Comparison of ENCODE assay signal across 8 mouse cellular contexts in genomic region chr5:142959576-142960556, GRCm38 (mm10). TPM values are rescaled to one million over a fixed set of nuclear protein-coding genes. Genes with fewer than 3 reads are reported as not detected.
DNase-seq lines count a peak whose midpoint lies in the region; ATAC-seq lines count a peak whose summit lies in the region.

Fscn1 (plus strand) TSS chr5:142960343.

- H3K9ac ChIP-seq in forebrain, embryonic 12.5 days: peak within 1 kb of the TSS; percentile 100
- peak within 1 kb of the TSS; percentile 91 for H3K9ac ChIP-seq in heart, embryonic 14.5 days (ENCODE audit: low read length)
- peak within 1 kb of the TSS; percentile 68 for H3K9ac ChIP-seq in liver, embryonic 12.5 days
- H3K9ac ChIP-seq in neural tube, embryonic 12.5 days: peak within 1 kb of the TSS; percentile 98

- peak within 1 kb of the TSS; percentile 96 for H3K4me2 ChIP-seq in forebrain, embryonic 12.5 days
- peak within 1 kb of the TSS; percentile 95 for H3K4me2 ChIP-seq in heart, embryonic 14.5 days (ENCODE audit: low read length)
- H3K4me2 ChIP-seq in liver, embryonic 12.5 days: peak within 1 kb of the TSS; percentile 68
- peak within 1 kb of the TSS; percentile 98 for H3K4me2 ChIP-seq in neural tube, embryonic 12.5 days (replicated peaks)

- 7% methylated on average over 44 of the region's 44 CpGs for WGBS in forebrain, embryonic 12.5 days
- WGBS in heart, embryonic 14.5 days: 11% methylated on average over 44 of the region's 44 CpGs
- WGBS in liver, embryonic 12.5 days (ENCODE audit: insufficient replicate concordance): 9% methylated on average over 44 of the region's 44 CpGs
- 7% methylated on average over 44 of the region's 44 CpGs for WGBS in neural tube, embryonic 12.5 days

- H3K27me3 ChIP-seq in forebrain, embryonic 12.5 days: peaks cover 12% of the 10 kb centered on the region; the same call in 1 of the 2 replicates
- no peaks in the 10 kb centered on the region for H3K27me3 ChIP-seq in heart, embryonic 14.5 days (ENCODE audit: control insufficient read depth, insufficient read depth, low read length)
- H3K27me3 ChIP-seq in liver, embryonic 12.5 days (replicated peaks): peaks cover 91% of the 10 kb centered on the region
- H3K27me3 ChIP-seq in neural tube, embryonic 12.5 days (replicated peaks): no peaks in the 10 kb centered on the region

- H3K4me3 ChIP-seq in forebrain, embryonic 12.5 days (replicated peaks): peak within 1 kb of the TSS; percentile 100
- peak within 1 kb of the TSS; percentile 63 to 76 for H3K4me3 ChIP-seq in heart, embryonic 14.5 days (ENCODE audit: control insufficient read depth in 1 of 2, insufficient read depth in 1 of 2, low read depth in 1 of 2, low read length in 2 of 2)
- peak within 1 kb of the TSS; percentile 60 for H3K4me3 ChIP-seq in liver, embryonic 12.5 days
- H3K4me3 ChIP-seq in neural tube, embryonic 12.5 days: peak within 1 kb of the TSS; percentile 96

- H3K27ac ChIP-seq in forebrain, embryonic 12.5 days: peak within 1 kb of the TSS; percentile 97
- peak within 1 kb of the TSS; percentile 58 to 89 for H3K27ac ChIP-seq in heart, embryonic 14.5 days (replicated peaks in 1 of 2; ENCODE audit: control insufficient read depth in 1 of 2, insufficient read depth in 1 of 2, low read depth in 2 of 2, low read length in 2 of 2)
- H3K27ac ChIP-seq in liver, embryonic 12.5 days: peak within 1 kb of the TSS; percentile 62
- H3K27ac ChIP-seq in neural tube, embryonic 12.5 days: peak within 1 kb of the TSS; percentile 87

- peak; percentile 68 for ATAC-seq in CD4-positive, CD25-positive, alpha-beta regulatory T cell, adult 4 months
- peak; percentile 80 for ATAC-seq in forebrain, embryonic 12.5 days (ENCODE audit: low FRiP score)
- peak; percentile 62 for ATAC-seq in heart, embryonic 14.5 days (ENCODE audit: insufficient number of reproducible peaks, insufficient read depth, low FRiP score, low read depth)
- no peak for ATAC-seq in liver, embryonic 12.5 days
- peak; percentile 56 for ATAC-seq in neural tube, embryonic 12.5 days (ENCODE audit: low FRiP score, low read depth)

- peaks cover 28% of the 10 kb centered on the region for H3K4me1 ChIP-seq in forebrain, embryonic 12.5 days
- peaks cover 24 to 31% of the 10 kb centered on the region in 2 experiments for H3K4me1 ChIP-seq in heart, embryonic 14.5 days (ENCODE audit: control insufficient read depth in 2 of 2, insufficient read depth in 2 of 2, low read length in 2 of 2)
- H3K4me1 ChIP-seq in liver, embryonic 12.5 days: peaks cover 48% of the 10 kb centered on the region
- peaks cover 20% of the 10 kb centered on the region for H3K4me1 ChIP-seq in neural tube, embryonic 12.5 days

- H3K36me3 ChIP-seq in forebrain, embryonic 12.5 days (replicated peaks): no peaks in the 10 kb centered on the region
- no peaks in the 10 kb centered on the region for H3K36me3 ChIP-seq in heart, embryonic 14.5 days (ENCODE audit: control insufficient read depth, insufficient read depth, low read length)
- H3K36me3 ChIP-seq in liver, embryonic 12.5 days: no peaks in the 10 kb centered on the region
- H3K36me3 ChIP-seq in neural tube, embryonic 12.5 days: peaks cover 4% of the 10 kb centered on the region; the same call in 1 of the 2 replicates

- peak; percentile 83 for DNase-seq in brain, embryonic 18.5 days (ENCODE audit: low read depth, low spot score)
- DNase-seq in kidney, postnatal 10 days: peak; percentile 95
- DNase-seq in testis, postnatal 14 days (ENCODE audit: low spot score): peak; percentile 78

- no peaks in the 10 kb centered on the region for H3K9me3 ChIP-seq in forebrain, embryonic 12.5 days
- no peaks in the 10 kb centered on the region for H3K9me3 ChIP-seq in heart, embryonic 14.5 days (ENCODE audit: control insufficient read depth, low read length)
- H3K9me3 ChIP-seq in liver, embryonic 12.5 days (replicated peaks): no peaks in the 10 kb centered on the region
- no peaks in the 10 kb centered on the region for H3K9me3 ChIP-seq in neural tube, embryonic 12.5 days

RNA-seq across cellular contexts. Expression of gene Fscn1, which starts in this region (rescaled TPM):
- polyA plus RNA-seq in CD4-positive, CD25-positive, alpha-beta regulatory T cell, adult 4 months (2017; shearing (Covaris generic)): under 1 TPM; 0.36 to 0.58 TPM
- 665 and 748 TPM in 2 replicates for polyA plus RNA-seq in forebrain, embryonic 12.5 days (2016; fragmentation: Nextera tagmentation; extraction: Ambion mirVana)
- 120 and 124 TPM in 2 replicates for polyA plus RNA-seq in heart, embryonic 14.5 days (2014; fragmentation: Nextera tagmentation; extraction: Ambion mirVana)
- polyA plus RNA-seq in liver, embryonic 12.5 days (2016; fragmentation: Nextera tagmentation; extraction: Ambion mirVana): 69.1 and 69.4 TPM in 2 replicates
- polyA plus RNA-seq in neural tube, embryonic 12.5 days (2016; fragmentation: Nextera tagmentation; extraction: Ambion mirVana): 733 and 746 TPM in 2 replicates

Comparison
In these comparisons a context has a peak if more than half of its experiments do, and no peak if none do; other contexts are left out.
1. RNA of gene Fscn1 (polyA plus RNA-seq): 733 to 746 TPM in neural tube, embryonic 12.5 days, 665 to 748 TPM in forebrain, embryonic 12.5 days, 120 to 124 TPM in heart, embryonic 14.5 days and 69.1 to 69.4 TPM in liver, embryonic 12.5 days; 0.36 to 0.58 TPM in CD4-positive, CD25-positive, alpha-beta regulatory T cell, adult 4 months; every median in the first group is over 10 times any median in the second.
2. Peak in ATAC-seq in CD4-positive, CD25-positive, alpha-beta regulatory T cell, adult 4 months; RNA of the gene not detected or under 1 TPM.
3. Peak in every context shown above with its lines, with median percentiles within 50 percentile points of each other: DNase-seq, H3K27ac ChIP-seq, H3K4me2 ChIP-seq, H3K4me3 ChIP-seq and H3K9ac ChIP-seq.